Mouse (Mus musculus): ENCODE data around the gene Ripor3. TPM values are rescaled to one million over a fixed set of nuclear protein-coding genes. Genes with fewer than 3 reads are reported as not detected.
A peak's percentile ranks its signal among the peaks of the same experiment; 100 is the strongest.

Ripor3 gene
- polyA plus RNA-seq, 1 experiment from 2014 or later: 2.3 TPM

DNA sequence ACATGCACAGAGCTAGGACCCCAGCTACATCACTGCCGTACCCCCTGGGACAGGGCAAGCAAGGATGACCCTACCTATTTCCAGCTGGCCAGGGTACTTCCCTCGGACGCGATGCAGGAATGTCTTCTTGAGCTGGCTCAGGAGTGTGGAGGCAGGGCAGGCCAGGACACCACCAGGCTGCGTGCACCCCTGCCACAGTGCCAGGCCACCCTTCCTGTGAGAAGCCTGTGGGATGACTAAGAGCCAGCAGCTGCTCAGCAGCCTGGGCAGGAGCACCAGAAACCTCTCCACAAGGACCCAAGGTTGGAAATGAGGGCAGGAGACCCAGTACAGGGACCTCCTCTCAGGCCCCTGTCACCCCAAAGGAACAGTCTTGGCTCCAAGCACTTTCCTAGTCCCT is 26.0 kb downstream of the Ripor3 start:
- H3K27ac ChIP-seq: no peak overlapping the region
- H3K4me2 ChIP-seq: no peak overlapping the region
- H3K4me1 ChIP-seq: peaks cover 30% of the 10 kb centered on the region
- ATAC-seq (ENCODE audit: borderline replicate concordance, extremely low read depth, low FRiP score, low TSS enrichment): no peak
- no peak overlapping the region for H3K9ac ChIP-seq
- no peaks in the 10 kb centered on the region for H3K9me3 ChIP-seq
- 82% methylated on average over 5 of the region's 5 CpGs for WGBS
- H3K36me3 ChIP-seq: peaks cover 4% of the 10 kb centered on the region; the same call in 1 of the 2 replicates
- no peak overlapping the region for H3K4me3 ChIP-seq
- H3K27me3 ChIP-seq: no peaks in the 10 kb centered on the region

DNA sequence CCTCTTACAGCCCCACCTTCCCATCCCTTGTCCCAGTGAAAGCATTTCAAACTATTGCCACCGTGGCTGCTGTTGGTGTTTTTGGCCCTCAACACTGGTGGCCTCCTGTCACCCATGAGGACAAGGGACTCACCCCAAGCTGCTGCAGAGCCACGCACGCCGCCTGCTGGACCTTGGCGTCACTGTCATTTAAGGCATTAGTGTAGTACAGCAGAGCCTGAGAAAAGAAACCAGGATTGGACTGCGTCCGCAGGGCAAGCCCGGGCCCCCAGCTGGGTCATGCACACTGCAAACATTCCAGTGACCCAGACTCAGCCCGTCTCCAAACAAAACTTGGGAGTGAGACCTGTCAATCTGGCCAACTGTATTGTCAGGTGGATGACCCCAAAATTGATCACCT is 27.8 kb downstream of the Ripor3 start:
- H3K27me3 ChIP-seq: no peaks in the 10 kb centered on the region
- no peak overlapping the region for H3K27ac ChIP-seq
- peaks cover 11% of the 10 kb centered on the region; the same call in 1 of the 2 replicates for H3K36me3 ChIP-seq
- 51% methylated on average over 9 of the region's 9 CpGs for WGBS
- no peaks in the 10 kb centered on the region for H3K9me3 ChIP-seq
- no peak overlapping the region for H3K4me3 ChIP-seq
- ATAC-seq (ENCODE audit: borderline replicate concordance, extremely low read depth, low FRiP score, low TSS enrichment): no peak
- H3K4me1 ChIP-seq: peaks cover 27% of the 10 kb centered on the region
- H3K4me2 ChIP-seq: no peak overlapping the region
- H3K9ac ChIP-seq: no peak overlapping the region

DNA sequence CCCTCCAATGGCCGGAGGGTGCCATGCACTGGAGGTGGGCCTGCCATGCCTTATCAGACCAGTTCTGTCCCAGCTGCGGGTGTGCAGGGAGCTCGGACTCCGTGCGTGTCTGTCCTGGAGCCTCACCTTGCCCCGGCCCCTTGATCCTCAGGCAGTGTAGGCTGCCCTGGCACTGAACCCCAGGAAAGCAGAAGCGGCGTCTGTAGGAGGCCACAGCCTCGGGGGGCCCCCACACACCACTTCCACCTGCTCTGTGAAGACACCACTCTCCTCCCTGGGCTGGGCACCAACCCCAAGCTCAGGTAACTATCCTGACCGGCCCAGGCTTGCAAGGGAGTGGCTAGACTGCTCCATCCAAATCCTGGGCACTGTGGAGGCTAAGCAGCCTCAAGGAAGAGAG is 30.0 kb downstream of the Ripor3 start:
- 73% methylated on average over 10 of the region's 10 CpGs for WGBS
- Histone ChIP-seq H3K27me3 (no peaks in the 10 kb centered on the region), H3K27ac (no peak overlapping the region), H3K9ac (no peak overlapping the region), H3K9me3 (no peaks in the 10 kb centered on the region), H3K4me3 (no peak overlapping the region), H3K36me3 (peaks cover 32% of the 10 kb centered on the region), H3K4me2 (no peak overlapping the region), H3K4me1 (peaks cover 22% of the 10 kb centered on the region)
- ATAC-seq (ENCODE audit: borderline replicate concordance, extremely low read depth, low FRiP score, low TSS enrichment): no peak

DNA sequence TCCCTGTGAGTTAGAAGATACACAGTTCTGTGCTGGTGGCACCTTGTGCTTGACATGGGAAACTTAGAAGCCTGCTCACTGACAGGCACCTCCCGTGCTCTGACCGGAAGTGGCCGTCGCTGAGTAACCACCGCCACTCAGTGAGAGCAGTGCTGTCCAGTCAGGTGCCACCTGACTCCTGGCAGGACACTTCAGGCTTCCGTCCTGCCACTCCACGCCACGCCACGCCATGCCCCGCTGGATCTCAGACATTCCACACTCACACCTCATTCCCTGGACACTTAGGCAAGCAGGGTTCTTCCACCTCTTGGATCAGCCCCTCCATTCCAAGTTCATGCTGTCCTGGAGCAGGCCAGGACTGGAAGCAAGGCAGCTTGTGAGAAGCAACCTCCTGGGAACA is 32.1 kb downstream of the Ripor3 start:
- Histone ChIP-seq H3K4me2 (no peak overlapping the region), H3K27ac (peak overlapping the region; percentile 35), H3K4me1 (peaks cover 26% of the 10 kb centered on the region), H3K4me3 (no peak overlapping the region), H3K9ac (no peak overlapping the region), H3K27me3 (no peaks in the 10 kb centered on the region), H3K9me3 (no peaks in the 10 kb centered on the region), H3K36me3 (peaks cover 44% of the 10 kb centered on the region)
- WGBS: 65% methylated on average over 10 of the region's 10 CpGs
- no peak for ATAC-seq (ENCODE audit: borderline replicate concordance, extremely low read depth, low FRiP score, low TSS enrichment)

DNA sequence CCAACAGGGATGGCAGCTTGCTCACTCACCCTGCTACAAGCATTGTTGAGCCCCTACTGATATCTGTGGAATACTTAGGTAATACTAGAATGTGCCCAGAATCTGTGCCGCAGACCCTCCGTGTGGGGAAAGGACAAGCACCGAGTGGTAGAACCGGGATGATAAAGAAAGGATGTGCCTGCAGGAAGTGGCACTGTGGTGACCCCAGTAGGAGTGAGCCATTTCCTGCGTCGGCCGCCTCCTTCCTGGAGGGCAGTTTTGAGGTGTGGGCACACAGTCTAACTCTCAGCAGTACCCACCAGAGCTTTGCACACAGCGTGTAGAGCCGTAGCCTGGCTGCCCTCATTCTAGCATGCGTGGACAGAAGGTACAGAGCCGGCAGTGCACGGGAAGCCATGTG is 34.7 kb downstream of the Ripor3 start:
- no peaks in the 10 kb centered on the region for H3K9me3 ChIP-seq
- no peak overlapping the region for H3K27ac ChIP-seq
- 76% methylated on average over 12 of the region's 12 CpGs for WGBS
- H3K4me3 ChIP-seq: no peak overlapping the region
- peaks cover 44% of the 10 kb centered on the region for H3K36me3 ChIP-seq
- H3K4me2 ChIP-seq: no peak overlapping the region
- no peaks in the 10 kb centered on the region for H3K27me3 ChIP-seq
- H3K4me1 ChIP-seq: peaks cover 37% of the 10 kb centered on the region
- no peak for ATAC-seq (ENCODE audit: borderline replicate concordance, extremely low read depth, low FRiP score, low TSS enrichment)
- no peak overlapping the region for H3K9ac ChIP-seq

DNA sequence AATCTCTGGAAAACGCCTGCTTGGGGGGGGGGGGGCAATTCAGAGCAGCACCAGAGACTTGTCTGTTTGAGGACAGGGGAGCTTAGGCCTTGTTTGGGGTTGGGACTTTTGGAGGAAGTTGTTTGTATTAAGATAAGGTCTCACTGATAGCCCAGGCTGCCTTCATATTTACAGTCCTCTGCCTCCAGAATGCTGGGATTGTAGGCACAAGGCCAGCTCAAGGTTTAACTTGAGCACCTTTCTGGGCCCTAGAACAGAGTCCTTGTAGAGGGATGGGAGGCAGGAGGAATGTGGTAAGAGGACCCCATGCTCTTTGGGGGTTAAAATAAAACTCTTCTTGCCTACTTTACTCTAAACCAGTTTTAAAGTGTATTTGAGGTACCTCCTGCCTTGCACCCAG is 37.6 kb downstream of the Ripor3 start:
- no peaks in the 10 kb centered on the region for H3K9me3 ChIP-seq
- peaks cover 38% of the 10 kb centered on the region for H3K4me1 ChIP-seq
- WGBS: 0% methylated on average over 1 of the region's 1 CpGs
- ATAC-seq (ENCODE audit: borderline replicate concordance, extremely low read depth, low FRiP score, low TSS enrichment): no peak
- H3K27me3 ChIP-seq: no peaks in the 10 kb centered on the region
- H3K4me2 ChIP-seq: no peak overlapping the region
- no peak overlapping the region for H3K4me3 ChIP-seq
- H3K9ac ChIP-seq: no peak overlapping the region
- H3K27ac ChIP-seq: peak overlapping the region; percentile 88
- peaks cover 37% of the 10 kb centered on the region for H3K36me3 ChIP-seq

DNA sequence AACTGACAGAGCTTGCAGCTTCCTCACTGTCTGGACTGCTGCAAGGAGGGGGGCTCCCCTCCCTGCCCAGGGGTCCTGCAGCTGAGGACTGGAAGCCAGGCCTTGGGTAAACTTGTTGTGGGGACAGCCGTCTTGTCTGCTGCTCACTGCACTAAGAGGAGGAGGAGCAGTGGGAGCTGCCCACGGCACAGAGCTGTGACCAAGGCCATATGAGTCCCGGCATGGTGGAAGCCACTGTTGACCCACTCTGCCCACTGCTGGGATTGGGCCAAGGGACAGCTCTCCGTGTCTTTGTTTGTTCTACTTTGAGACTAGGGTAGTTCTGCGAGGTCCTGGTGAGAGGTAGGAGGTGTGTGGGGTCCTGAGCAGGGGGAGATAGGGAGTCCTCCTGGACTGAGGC is 38.3 kb downstream of the Ripor3 start:
- Histone ChIP-seq H3K4me2 (no peak overlapping the region), H3K9me3 (no peaks in the 10 kb centered on the region), H3K9ac (no peak overlapping the region), H3K27ac (peak overlapping the region; percentile 88), H3K27me3 (no peaks in the 10 kb centered on the region), H3K4me1 (peaks cover 33% of the 10 kb centered on the region), H3K4me3 (no peak overlapping the region), H3K36me3 (peaks cover 36% of the 10 kb centered on the region)
- 29% methylated on average over 5 of the region's 5 CpGs for WGBS
- no peak for ATAC-seq (ENCODE audit: borderline replicate concordance, extremely low read depth, low FRiP score, low TSS enrichment)

DNA sequence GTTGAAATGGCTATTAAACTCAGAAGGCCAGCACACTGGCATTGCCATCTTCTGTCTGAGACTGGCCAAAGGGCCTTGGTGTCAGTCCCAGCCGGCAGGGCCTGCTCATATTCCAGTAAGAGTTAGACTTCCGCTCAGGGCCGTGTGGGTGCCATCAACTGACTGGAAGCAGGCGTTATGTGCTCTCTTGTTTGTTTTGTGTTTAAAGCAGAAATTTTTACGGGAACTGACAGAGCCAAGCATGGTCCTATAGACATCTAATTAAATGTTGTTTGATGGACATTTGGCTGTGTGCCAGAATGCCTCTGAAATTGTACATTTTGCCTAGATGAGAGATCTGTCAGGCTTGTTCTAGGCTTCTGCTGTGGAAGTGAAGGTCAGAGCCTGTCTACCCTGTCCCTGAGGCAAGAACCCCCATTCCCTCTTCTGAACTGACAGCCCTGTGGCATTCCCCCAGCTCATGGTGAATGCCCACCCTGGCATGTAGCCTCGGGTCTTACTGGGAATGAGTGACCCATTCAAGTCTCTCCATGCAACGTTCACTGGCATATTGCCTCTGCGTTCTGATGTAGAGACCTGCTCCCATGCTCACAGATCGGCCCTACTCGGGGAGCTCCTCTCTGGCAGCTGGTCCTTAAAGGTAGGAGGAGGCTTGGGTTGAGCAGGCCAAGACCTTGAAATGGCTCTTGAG is 40.4 kb downstream of the Ripor3 start:
- H3K9me3 ChIP-seq: no peaks in the 10 kb centered on the region
- 68% methylated on average over 10 of the region's 10 CpGs for WGBS
- peak overlapping the region; percentile 45; the same call in 1 of the 2 replicates for H3K27ac ChIP-seq
- ATAC-seq (ENCODE audit: borderline replicate concordance, extremely low read depth, low FRiP score, low TSS enrichment): peak; percentile 61
- H3K27me3 ChIP-seq: no peaks in the 10 kb centered on the region
- H3K4me2 ChIP-seq: no peak overlapping the region
- H3K36me3 ChIP-seq: peaks cover 38% of the 10 kb centered on the region
- H3K4me3 ChIP-seq: no peak overlapping the region
- no peak overlapping the region for H3K9ac ChIP-seq
- H3K4me1 ChIP-seq: peaks cover 29% of the 10 kb centered on the region

DNA sequence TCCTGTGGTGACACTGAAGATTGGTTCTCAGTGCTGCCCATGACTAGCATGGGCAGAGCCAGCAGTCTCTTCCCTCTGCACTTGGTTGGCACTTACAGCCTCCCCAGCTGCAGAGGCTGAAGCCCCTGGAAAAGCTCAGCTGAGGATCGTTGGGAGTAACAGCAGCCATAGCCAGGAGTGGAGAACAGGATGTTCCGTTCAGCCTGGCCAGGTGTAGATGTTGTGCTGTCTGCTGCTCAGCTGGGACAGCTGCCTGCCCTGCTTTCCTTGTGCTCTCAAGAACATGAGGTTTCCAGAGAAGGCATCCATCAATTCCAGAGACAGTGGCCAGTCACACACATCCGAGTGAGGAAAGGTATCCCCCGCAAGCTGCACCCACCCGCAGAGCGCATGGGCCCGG is 41.9 kb downstream of the Ripor3 start:
- WGBS: 87% methylated on average over 7 of the region's 7 CpGs
- H3K36me3 ChIP-seq: peaks cover 31% of the 10 kb centered on the region

DNA sequence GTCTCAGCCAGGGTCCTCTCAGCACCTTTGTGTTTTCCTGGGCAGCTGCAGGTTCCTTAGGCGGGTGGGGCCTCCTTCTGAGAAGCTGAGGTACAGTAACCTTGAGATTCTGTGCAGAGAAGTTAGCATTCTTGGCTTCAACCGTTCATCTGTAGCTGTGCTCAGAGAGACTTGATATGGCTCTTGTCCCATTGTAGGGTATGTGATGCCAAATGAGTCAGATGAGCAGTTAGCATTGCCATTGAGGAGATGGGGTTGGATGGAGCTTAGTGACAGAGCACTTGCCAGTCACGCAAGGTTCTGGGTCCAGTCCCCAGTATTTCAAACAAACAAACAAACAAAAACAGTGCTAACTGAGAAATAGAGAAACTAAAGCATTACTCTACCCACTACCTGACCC is 44.5 kb downstream of the Ripor3 start:
- no peaks in the 10 kb centered on the region for H3K9me3 ChIP-seq
- H3K36me3 ChIP-seq: peaks cover 31% of the 10 kb centered on the region
- no peaks in the 10 kb centered on the region for H3K27me3 ChIP-seq
- no peak overlapping the region for H3K9ac ChIP-seq
- H3K4me1 ChIP-seq: peaks cover 30% of the 10 kb centered on the region
- WGBS: 88% methylated on average over 3 of the region's 3 CpGs
- no peak overlapping the region for H3K4me2 ChIP-seq
- no peak for ATAC-seq (ENCODE audit: borderline replicate concordance, extremely low read depth, low FRiP score, low TSS enrichment)
- no peak overlapping the region for H3K27ac ChIP-seq
- H3K4me3 ChIP-seq: no peak overlapping the region

More for the DNA sequence above, 41.9 kb downstream of the Ripor3 start:
- no peak overlapping the region for H3K27ac ChIP-seq
- H3K4me3 ChIP-seq: no peak overlapping the region
- H3K9ac ChIP-seq: no peak overlapping the region
- no peaks in the 10 kb centered on the region for H3K27me3 ChIP-seq
- no peak overlapping the region for H3K4me2 ChIP-seq
- H3K9me3 ChIP-seq: no peaks in the 10 kb centered on the region
- H3K4me1 ChIP-seq: peaks cover 36% of the 10 kb centered on the region
- no peak for ATAC-seq (ENCODE audit: borderline replicate concordance, extremely low read depth, low FRiP score, low TSS enrichment)

DNA sequence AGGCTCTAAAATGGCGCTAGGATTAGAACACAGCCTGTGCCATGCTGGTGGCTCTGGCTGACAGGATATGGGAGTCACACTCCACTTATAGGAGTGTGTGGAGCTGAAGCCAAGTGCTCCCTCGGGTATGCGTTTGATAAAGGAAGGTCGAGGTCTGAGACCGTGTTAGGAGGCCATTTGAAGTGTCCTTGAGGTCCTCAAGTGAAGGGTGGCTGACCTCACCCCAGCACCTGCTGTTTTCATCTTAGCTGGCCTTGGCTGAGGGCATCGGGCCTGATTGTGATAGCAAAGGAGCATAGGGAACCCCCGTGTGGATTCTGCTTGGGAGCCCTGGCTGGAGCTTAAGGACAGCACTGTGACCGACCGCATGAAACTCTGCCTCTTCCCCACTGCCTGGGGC is 46.1 kb downstream of the Ripor3 start:
- H3K4me3 ChIP-seq: no peak overlapping the region
- H3K27me3 ChIP-seq: no peaks in the 10 kb centered on the region
- peaks cover 35% of the 10 kb centered on the region for H3K4me1 ChIP-seq
- no peak overlapping the region for H3K4me2 ChIP-seq
- H3K36me3 ChIP-seq: peaks cover 31% of the 10 kb centered on the region
- no peaks in the 10 kb centered on the region for H3K9me3 ChIP-seq
- H3K9ac ChIP-seq: no peak overlapping the region
- no peak overlapping the region for H3K27ac ChIP-seq
- WGBS: 68% methylated on average over 9 of the region's 9 CpGs
- ATAC-seq (ENCODE audit: borderline replicate concordance, extremely low read depth, low FRiP score, low TSS enrichment): no peak

DNA sequence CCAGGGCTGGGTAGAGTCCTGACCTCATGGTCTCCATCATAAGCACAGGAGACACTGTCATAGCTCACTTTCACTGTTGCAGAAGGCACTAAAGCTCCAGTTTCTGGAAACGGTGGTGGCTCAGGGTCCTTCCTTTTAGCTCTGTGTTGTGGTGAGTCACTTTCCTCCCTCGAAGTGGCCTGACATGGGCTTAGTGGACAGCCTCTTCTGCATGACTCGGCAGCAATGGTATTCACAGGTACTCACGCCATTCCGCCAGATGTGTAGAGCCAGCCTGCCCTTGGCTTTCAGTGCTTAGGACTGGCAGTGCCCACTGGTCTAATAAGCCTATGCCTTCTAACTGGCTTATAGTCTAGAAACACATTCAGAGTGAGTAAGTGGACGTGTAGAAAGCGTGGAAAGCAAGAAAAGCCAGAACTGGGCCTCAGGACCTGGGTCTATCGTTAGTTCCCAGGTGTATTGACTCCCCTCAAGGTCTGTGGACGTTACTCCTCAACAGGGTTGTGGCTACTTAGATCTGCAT is 46.6 kb downstream of the Ripor3 start:
- ATAC-seq (ENCODE audit: borderline replicate concordance, extremely low read depth, low FRiP score, low TSS enrichment): no peak
- WGBS: 86% methylated on average over 9 of the region's 9 CpGs

More for the DNA sequence above, 46.6 kb downstream of the Ripor3 start:
- no peaks in the 10 kb centered on the region for H3K9me3 ChIP-seq
- H3K27me3 ChIP-seq: no peaks in the 10 kb centered on the region
- no peak overlapping the region for H3K9ac ChIP-seq
- H3K27ac ChIP-seq: no peak overlapping the region
- peaks cover 40% of the 10 kb centered on the region for H3K4me1 ChIP-seq
- peaks cover 31% of the 10 kb centered on the region for H3K36me3 ChIP-seq
- no peak overlapping the region for H3K4me3 ChIP-seq
- H3K4me2 ChIP-seq: no peak overlapping the region

Data from lung, embryonic 15.5 days (tissue).